Mouse (Mus musculus) hindlimb bud, embryonic 11.5 days (tissue): ENCODE measurements around the gene Gm40193.

Source experiments
- DNase-seq: peaks from one replicate; pipeline ENCODE4 v3.0.0-alpha.2; 2012; ENCODE audit warnings: low read depth, low spot score; ENCODE audit errors: extremely low spot score

The Gm40193 gene

DNA sequence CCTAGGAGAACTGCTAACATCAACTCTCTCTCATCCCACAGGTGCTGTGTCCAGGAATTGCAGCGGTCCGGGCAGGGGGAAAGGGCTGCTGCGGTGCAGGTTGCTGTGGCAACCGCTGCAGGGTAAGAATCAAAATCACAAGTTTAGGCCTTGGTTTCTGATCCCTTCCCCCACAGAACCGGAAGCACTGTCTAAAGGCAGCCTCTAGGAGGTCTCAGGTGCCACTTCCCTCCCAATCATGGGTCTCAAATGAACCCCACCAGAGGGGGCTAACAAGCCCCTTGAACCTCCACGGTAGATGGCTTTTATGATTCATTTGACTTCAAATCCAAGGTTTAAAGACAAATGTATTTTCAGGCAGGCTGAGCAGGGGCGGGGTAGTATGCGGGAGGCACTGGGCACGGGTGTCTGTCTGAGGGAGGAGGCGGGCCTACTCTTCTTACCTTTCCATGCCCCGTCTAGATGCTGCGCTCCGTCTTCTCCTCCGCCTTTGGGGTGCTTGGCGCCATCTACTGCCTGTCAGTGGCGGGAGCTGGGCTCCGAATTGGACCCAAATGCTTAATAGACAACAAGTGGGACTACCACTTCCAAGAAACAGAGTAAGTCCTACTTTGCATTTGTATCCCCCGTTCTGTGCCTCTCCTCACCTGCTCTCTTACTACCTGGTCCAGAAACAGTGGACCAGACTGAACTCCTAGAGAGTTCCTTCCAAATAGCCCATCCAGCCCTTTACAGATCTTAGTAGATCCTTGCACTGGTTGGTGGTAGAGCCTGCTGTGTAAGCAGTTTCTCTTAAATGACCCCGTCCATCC, 22.8 kb downstream of the Gm40193 start:
- DNase-seq, result no peak

DNA sequence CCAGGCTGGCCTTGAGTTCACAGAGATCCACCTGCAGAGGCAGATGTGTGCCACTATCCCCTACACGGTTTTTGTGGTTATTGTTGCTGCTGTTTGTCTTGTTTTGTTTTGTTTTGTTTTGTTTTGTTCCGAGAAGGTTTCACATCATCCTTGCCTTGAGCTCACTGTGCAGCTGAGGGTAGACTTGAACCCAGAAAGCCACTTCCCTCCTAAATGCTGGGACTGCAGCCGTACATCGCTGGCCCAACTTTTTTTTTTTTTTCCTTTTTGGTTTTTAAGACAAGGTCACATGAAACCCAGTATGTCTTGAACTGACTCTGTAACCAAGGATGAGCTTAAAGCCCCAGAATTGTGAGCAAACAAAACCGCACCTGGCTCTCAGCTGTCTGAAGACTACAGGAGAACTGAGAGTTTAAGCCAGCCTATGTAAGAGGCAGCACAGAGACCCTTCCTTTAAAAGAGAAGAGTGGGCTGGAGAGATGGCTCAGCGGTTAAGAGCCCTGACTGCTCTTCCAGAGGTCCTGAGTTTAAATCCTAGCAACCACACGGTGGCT, 25.7 kb downstream of the Gm40193 start:
- DNase-seq, result no peak

DNA sequence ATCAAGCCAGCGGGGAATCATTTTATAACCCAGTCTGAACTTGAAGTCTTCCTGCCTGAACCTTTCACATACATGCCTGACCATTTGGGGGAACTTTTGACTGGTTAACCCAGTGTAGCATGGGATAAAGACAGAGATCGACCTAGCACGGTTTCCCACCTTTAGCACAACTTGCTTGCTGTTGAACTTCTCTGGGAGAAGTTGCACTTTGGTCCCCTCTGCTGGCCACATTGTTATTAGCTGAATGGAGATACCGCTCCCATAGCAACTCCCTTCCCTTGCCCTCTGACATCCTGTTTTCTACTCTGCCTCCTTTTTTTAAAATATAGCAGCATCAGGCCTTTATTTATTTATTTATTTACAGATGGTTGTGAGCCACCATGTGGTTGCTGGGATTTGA, 26.4 kb downstream of the Gm40193 start:
- no peak for DNase-seq

DNA sequence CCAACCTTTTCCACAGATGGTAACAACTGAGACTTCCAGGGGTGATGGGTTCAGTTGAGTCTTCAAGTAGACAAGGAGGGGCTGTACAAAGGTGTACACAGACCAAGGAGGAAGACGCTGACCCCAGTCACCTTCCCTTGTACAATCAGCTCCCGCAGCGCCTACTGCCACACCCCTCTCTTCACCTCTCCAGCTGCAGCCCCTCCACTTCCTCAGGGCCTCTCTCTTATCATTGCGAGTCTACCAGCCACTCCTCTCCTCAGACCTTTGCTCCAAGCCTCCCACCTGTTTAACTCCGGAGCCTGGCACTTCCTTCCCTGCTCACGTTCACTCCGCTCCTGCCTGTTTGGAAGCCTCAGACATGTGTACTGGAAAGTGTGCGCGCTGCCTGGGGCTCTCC, 27.8 kb downstream of the Gm40193 start, which contains the start of gene Tm4sf5:
Tm4sf5 (plus strand) TSS at position 275 of the 400 bp plus-strand sequence.
- no peak for DNase-seq

DNA sequence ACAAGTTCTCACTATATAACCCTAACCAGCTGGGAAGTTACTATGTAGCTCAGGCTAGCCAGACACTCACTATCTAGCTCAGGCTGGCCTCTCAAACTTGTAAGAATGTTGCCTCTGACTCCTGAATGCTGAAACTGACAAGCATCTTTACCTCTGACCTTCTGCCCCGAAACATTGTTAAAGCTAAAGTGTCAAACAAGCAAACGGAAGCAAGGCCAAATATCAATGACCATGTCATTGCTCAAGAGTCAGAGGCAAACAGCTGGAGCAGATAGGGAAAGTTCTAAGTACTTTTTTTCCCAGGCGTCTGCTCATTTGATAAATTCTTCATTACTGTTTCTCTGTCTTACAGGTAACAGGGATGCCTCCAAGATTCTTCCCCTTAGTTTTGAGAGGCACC, 30.7 kb downstream of the Gm40193 start:
- no peak for DNase-seq

DNA sequence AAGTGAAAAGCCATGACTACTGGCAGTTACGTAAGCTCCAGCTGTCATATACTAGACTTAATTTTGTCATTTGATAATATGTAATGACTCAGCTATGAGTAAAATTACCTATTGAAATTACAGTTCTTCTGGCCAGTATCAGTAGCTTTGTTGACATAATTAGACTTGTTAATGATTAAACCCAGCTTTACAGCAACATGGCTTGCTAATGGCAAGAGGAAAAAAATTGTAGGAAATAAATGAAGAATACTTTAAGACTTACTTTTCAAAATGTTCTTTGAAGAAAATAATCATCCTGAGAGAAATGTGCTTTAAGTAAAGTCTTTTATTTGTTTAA, 32.3 kb downstream of the Gm40193 start:
- DNase-seq, result no peak

DNA sequence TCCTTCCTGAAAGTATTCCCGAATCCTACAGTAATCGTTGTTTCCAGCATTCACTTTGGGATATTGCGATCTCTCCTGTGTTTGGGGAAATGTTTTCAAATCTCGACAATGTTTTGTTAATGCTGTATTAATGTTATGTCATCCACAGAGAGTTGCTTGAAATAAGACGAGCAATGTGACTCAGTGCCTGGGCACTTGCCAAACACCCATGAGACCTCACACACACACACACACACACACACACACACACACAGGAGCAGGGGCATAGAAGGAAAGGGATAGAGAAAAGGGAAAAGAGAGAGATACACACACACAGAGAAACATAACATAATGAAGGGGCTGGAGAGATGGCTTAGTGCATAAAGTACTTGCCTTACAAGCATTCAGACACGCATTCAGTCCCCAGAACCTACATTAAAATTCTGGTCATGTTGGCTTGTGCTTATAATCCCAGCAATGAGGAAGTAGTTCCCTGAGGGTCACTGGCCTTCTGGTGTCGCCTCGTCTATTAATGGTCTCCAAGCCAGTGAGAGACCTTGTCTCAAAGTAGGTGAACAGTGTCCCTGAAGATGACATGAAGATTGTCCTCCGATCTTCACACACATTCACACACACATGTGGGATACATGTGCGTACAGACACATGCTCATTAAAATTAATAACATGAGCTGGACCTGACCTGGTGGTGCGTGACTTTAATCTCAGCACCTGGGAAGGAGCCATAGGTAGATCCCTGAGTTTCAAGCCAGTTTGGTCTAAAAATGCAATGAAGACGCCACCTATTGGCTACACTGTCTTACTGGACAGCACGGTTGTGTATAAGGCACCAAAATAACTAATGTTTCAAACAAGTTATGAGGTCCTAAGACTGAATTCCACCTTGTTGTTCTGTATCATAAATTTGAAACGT, 32.9 kb downstream of the Gm40193 start:
- no peak for DNase-seq

DNA sequence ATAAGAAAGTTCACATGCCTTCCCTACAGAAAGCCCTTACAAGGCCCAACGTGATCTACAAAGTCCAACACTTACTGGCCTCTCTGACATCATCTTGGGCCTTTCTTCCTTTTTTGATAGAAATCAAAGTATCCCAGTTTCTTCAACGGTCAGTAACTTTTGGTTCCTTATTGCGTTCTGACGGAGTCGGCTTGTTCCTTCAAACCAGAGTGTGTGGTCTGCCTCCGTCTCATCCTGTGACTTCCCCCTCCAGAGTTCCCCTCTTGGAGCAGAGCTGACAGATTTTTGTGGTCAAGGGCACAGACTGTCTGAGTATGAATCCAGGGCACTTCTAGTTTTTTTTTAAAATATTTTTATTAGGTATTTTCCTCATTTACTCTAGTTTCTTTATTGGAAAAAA, 43.1 kb downstream of the Gm40193 start:
- DNase-seq, result no peak

DNA sequence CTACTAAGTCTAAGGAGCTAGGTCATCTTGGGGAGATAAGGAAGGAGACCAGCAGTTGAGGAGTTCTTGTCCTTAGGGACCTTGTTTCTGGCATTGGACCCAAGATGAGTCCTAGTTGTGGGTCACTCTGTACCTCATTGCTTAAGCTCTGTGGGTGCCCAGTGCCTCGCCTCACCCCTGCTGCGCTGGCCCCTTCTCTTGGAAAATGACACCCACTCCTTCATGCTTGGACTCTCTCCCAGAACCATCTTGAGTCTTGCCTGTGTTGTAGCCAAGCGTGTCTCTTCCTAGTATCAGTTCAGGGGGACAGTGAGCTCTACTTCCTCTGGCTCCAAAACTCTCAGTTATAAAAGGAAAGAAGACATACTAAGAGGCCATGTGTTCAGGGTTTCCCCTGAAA, 43.6 kb downstream of the Gm40193 start:
- DNase-seq, result no peak

DNA sequence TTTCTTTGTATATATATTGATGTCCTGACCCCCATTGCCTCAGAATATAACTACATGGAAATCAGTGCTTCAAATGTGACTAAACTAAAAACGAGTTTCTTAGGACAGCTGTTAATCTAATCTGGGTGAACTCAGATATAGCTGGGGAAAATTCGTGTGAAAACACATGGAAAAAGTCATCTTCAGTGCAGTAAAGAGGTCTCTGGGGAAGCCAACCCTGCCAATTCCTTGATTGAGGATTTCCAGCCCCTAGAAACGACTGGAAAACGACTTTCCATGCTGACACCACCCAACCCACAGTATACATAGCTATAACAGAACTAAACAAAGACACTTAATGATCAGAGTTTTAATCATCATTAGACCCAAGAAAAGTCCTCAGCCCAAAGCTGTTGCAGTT, 44.9 kb downstream of the Gm40193 start:
- DNase-seq, result no peak

DNA sequence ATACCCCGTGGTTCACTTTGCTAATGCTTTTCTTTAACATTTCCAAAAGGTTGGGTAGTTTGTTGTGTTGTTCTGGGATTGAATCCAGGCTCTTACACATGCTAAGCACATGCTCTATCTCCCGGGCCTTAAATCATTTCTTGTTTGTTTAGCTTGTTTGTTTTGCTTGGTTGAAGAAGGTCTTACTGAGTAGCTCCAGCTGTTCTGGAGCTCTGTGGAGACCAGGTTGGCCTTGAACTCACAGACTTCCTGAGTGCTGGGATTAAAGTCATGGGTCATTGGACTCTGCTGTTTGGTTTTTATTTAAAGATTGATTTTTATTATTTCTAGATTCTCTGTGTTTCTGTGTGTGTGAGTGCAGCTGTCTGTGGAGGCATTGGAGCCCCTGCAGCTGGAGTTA, 47.2 kb downstream of the Gm40193 start:
- no peak for DNase-seq
